Mouse (Mus musculus) intestine, embryonic 14.5 days (tissue): ENCODE results near the gene Gm45062. TPM values are rescaled to one million over a fixed set of nuclear protein-coding genes. Genes with fewer than 3 reads are reported as not detected.
"Not testable (repeated sequence)": the region's sequence is repeated elsewhere in the genome, so short reads cannot be mapped to it uniquely, and the experiment has no call there.

Experiments used
- ATAC-seq: fragments of 200-750 bp; cut with Nextera tagmentation; replicated peaks from 2 replicates; pipeline ENCODE4 v1.8.0; 2017; ENCODE audit warnings: low read depth, moderate number of reproducible peaks, moderate TSS enrichment, moderate library complexity; ENCODE audit not compliant: low FRiP score, low TSS enrichment
- DNase-seq: peaks from one replicate; pipeline ENCODE4 v3.0.0-alpha.2; 2018; ENCODE audit warnings: low spot score
- H3K27ac ChIP-seq: fragments of 300-500 bp; sonication (generic); 2 replicates; pipeline ENCODE4 v1.5.1; 2014; ENCODE audit warnings: low read depth, mild to moderate bottlenecking, control low read depth
- H3K27me3 ChIP-seq: fragments of 300-500 bp; sonication (generic); replicated peaks from 2 replicates; pipeline ENCODE4 v1.6.1; 2014; ENCODE audit warnings: low read length, control low read depth; ENCODE audit not compliant: control insufficient read depth, insufficient read depth
- H3K36me3 ChIP-seq: fragments of 300-500 bp; sonication (generic); 2 replicates; pipeline ENCODE4 v1.6.1; 2014; ENCODE audit warnings: low read length, control low read depth; ENCODE audit not compliant: control insufficient read depth, insufficient read depth
- H3K4me1 ChIP-seq: fragments of 300-500 bp; sonication (generic); replicated peaks from 2 replicates; pipeline ENCODE4 v1.6.1; 2014; ENCODE audit warnings: low read length, control low read depth, mixed read lengths; ENCODE audit not compliant: control insufficient read depth, insufficient read depth
- H3K4me2 ChIP-seq: fragments of 300-500 bp; sonication (generic); 2 replicates; pipeline ENCODE4 v1.6.1; 2014; ENCODE audit warnings: low read length
- H3K4me3 ChIP-seq: fragments of 300-500 bp; sonication (generic); 2 replicates; pipeline ENCODE4 v1.5.1; 2014; ENCODE audit warnings: low read depth, low read length, control low read depth, mixed read lengths
- H3K9ac ChIP-seq: fragments of 300-500 bp; sonication (generic); 2 replicates; pipeline ENCODE4 v1.6.1; 2014; ENCODE audit warnings: mild to moderate bottlenecking, low read length
- H3K9me3 ChIP-seq: fragments of 300-500 bp; sonication (generic); 2 replicates; pipeline ENCODE4 v1.6.1; 2016; ENCODE audit warnings: low read length, control low read depth; ENCODE audit not compliant: control insufficient read depth
- WGBS: fragments of 180-500 bp; shearing (Covaris S2); extraction: QIAGEN DNeasy Blood & Tissue Kit; methylation state at CpG from one replicate; pipeline ENCODE4 v1.1.7; 2014; 5-methylcytosine and 5-hydroxymethylcytosine counted together
- polyA plus RNA-seq: library from polyadenylated mRNA; unstranded; fragments of >200 nt; fragmentation: Nextera tagmentation; extraction: Ambion mirVana; gene quantifications from 2 replicates; pipeline ENCODE4 v1.2.1, GENCODE M21; 2014

Gm45062 gene
- polyA plus RNA-seq, 1 experiment from 2014 or later: 8.6 TPM

DNA sequence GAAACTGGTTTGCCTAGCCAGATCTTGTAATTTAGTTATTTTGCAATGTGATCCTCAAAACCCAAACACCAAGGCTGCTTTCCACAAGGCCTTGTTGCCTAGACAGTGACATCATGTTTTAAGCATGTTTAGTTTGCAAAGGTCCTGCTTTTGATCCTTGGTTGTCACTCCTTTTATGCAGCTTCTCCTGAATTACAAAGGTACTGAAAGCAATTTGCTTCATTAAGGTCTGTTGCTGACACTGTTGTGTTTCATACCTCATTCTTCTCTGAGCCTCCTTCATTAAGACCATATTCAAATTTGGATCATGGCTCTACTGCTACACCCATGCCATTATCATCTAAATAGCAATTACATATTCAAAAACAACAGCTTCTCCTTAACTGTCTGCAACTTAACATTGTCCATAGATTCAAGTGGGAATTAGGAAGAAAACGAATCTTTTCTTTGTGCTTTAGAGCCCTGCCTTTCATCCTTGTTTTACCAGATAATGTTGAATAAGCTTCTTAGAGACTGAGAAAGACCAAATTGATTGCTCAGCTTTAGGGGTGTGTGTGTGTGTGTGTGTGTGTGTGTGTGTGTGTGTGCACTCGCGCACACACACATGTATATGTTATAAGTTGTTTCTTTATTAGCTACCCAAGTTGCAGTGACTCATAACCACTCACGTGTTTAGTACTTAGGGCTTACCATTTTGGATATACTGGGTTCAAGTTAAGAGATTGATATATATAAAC lies 35.0 kb downstream of the Gm45062 start:
- Histone ChIP-seq H3K4me1 (no peaks in the 10 kb centered on the region), H3K27me3 (no peaks in the 10 kb centered on the region), H3K9me3 (no peaks in the 10 kb centered on the region), H3K4me3 (no peak overlapping the region), H3K4me2 (no peak overlapping the region), H3K9ac (no peak overlapping the region), H3K27ac (no peak overlapping the region), H3K36me3 (no peaks in the 10 kb centered on the region)
- ATAC-seq (no peak), DNase-seq (no peak)
- WGBS: 76% methylated on average over 4 of the region's 4 CpGs

GRCm38 (mm10) chr6:8299066-8299863 lies 40.0 kb downstream of the Gm45062 start:
- 90% methylated on average over 6 of the region's 6 CpGs for whole genome bisulfite sequencing
- H3K9me3 ChIP-seq: no peaks in the 10 kb centered on the region
- no peaks in the 10 kb centered on the region for H3K27me3 ChIP-seq
- H3K4me2 ChIP-seq: no peak overlapping the region
- no peak overlapping the region for H3K4me3 ChIP-seq
- ATAC-seq (no peak), DNase-seq (no peak)
- no peaks in the 10 kb centered on the region for H3K36me3 ChIP-seq
- no peak overlapping the region for H3K9ac ChIP-seq
- no peak overlapping the region for H3K27ac ChIP-seq
- H3K4me1 ChIP-seq: no peaks in the 10 kb centered on the region

- ATAC-seq (no peak), DNase-seq (no peak)
These were observed 48.9 kb downstream of the Gm45062 start for GRCm38 (mm10) chr6:8307878-8308775.

GRCm38 (mm10) chr6:8312554-8312953 lies 53.3 kb downstream of the Gm45062 start:
- Histone ChIP-seq H3K4me3 (no peak overlapping the region), H3K27me3 (no peaks in the 10 kb centered on the region), H3K4me2 (no peak overlapping the region), H3K9ac (no peak overlapping the region), H3K36me3 (no peaks in the 10 kb centered on the region), H3K9me3 (no peaks in the 10 kb centered on the region), H3K27ac (no peak overlapping the region), H3K4me1 (no peaks in the 10 kb centered on the region)
- WGBS: 93% methylated on average over 2 of the region's 2 CpGs
- DNase-seq (no peak), ATAC-seq (no peak)

More at GRCm38 (mm10) chr6:8307878-8308775, 48.9 kb downstream of the Gm45062 start:
- no peak overlapping the region for H3K9ac ChIP-seq
- H3K4me3 ChIP-seq: no peak overlapping the region
- no peaks in the 10 kb centered on the region for H3K4me1 ChIP-seq
- no peak overlapping the region for H3K4me2 ChIP-seq
- no peaks in the 10 kb centered on the region for H3K36me3 ChIP-seq
- H3K27me3 ChIP-seq: no peaks in the 10 kb centered on the region
- H3K27ac ChIP-seq: no peak overlapping the region
- no peaks in the 10 kb centered on the region for H3K9me3 ChIP-seq
- 73% methylated on average over 6 of the region's 6 CpGs for WGBS

DNA sequence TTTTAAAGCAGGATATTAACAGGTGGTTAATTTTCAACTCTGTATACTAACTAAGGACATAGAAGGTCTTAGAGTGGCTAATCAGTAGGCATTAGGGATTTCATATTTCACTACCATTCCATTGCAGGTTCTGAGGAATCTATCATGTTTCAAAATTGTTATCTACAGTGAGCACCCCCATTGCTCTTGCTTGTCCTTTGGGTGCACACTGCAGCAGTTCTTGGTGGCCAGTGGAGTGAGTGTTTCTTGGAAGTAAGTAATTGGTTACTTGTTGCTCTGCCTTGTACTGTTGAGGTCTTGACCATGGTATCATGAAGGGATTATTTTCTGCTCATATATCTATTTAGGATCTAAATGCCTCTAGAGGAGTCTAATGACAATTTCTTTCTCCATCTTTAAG lies 57.0 kb downstream of the Gm45062 start:
- no peaks in the 10 kb centered on the region for H3K9me3 ChIP-seq
- no peak overlapping the region for H3K27ac ChIP-seq
- no peaks in the 10 kb centered on the region for H3K36me3 ChIP-seq
- H3K4me3 ChIP-seq: no peak overlapping the region
- no peak for DNase-seq
- no peak for ATAC-seq
- no peak overlapping the region for H3K4me2 ChIP-seq
- no peak overlapping the region for H3K9ac ChIP-seq
- H3K4me1 ChIP-seq: no peaks in the 10 kb centered on the region
- no peaks in the 10 kb centered on the region for H3K27me3 ChIP-seq

GRCm38 (mm10) chr6:8319591-8319990 lies 60.3 kb downstream of the Gm45062 start:
- H3K4me3 ChIP-seq: no peak overlapping the region
- H3K27ac ChIP-seq: no peak overlapping the region
- H3K27me3 ChIP-seq: no peaks in the 10 kb centered on the region
- H3K36me3 ChIP-seq: no peaks in the 10 kb centered on the region
- no peak for DNase-seq
- H3K9me3 ChIP-seq: no peaks in the 10 kb centered on the region
- ATAC-seq: no peak
- H3K4me2 ChIP-seq: no peak overlapping the region
- no peaks in the 10 kb centered on the region for H3K4me1 ChIP-seq
- H3K9ac ChIP-seq: no peak overlapping the region
- 93% methylated on average over 2 of the region's 2 CpGs for WGBS

GRCm38 (mm10) chr6:8331496-8331895 lies 72.2 kb downstream of the Gm45062 start:
- WGBS: 96% methylated on average over 3 of the region's 3 CpGs
- H3K4me2 ChIP-seq, H3K4me3 ChIP-seq, H3K9me3 ChIP-seq, H3K27me3 ChIP-seq, DNase-seq, H3K36me3 ChIP-seq, H3K27ac ChIP-seq, H3K4me1 ChIP-seq, ATAC-seq, H3K9ac ChIP-seq: not testable (repeated sequence)

GRCm38 (mm10) chr6:8333380-8333779 lies 74.1 kb downstream of the Gm45062 start:
- no peak overlapping the region for H3K9ac ChIP-seq
- H3K36me3 ChIP-seq: no peaks in the 10 kb centered on the region
- no peak overlapping the region for H3K27ac ChIP-seq
- WGBS: 93% methylated on average over 1 of the region's 1 CpGs
- no peak for ATAC-seq
- H3K9me3 ChIP-seq: no peaks in the 10 kb centered on the region
- H3K4me2 ChIP-seq: no peak overlapping the region
- H3K27me3 ChIP-seq: no peaks in the 10 kb centered on the region
- no peak for DNase-seq
- no peaks in the 10 kb centered on the region for H3K4me1 ChIP-seq
- H3K4me3 ChIP-seq: no peak overlapping the region
